Mouse (Mus musculus): ENCODE results near the gene Pdzd8. TPM values are rescaled to one million over a fixed set of nuclear protein-coding genes. Genes with fewer than 3 reads are reported as not detected.

Pdzd8 gene
- polyA plus RNA-seq, 1 experiment from 2014 or later = 8.4 TPM

DNA sequence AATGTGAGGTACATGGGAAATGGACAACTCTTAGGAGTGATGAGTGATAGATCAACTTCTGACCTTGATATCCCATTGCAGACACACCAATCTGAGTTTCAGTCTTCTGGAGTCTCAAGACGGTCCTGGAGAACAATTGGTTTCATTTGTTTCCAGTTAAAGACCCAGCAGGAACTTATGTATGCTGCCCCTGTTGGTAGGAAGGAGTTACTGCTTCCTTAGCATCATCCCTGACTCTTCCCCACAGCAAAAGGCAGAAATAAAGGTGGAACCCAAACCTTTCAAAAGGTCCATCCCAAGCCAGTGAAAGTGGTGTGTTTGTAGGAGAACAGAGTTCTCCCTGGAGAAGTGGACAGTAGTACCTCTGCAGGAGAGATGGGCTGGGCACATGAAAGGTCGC is 30.9 kb upstream of the Pdzd8 start:
- 77% methylated on average over 2 of the region's 2 CpGs for WGBS
- Histone ChIP-seq H3K4me3 (ENCODE audit: low read length) (no peak overlapping the region), H3K4me2 (ENCODE audit: low read length) (no peak overlapping the region), H3K36me3 (ENCODE audit: control insufficient read depth, insufficient read depth, low read length) (no peaks in the 10 kb centered on the region), H3K9me3 (ENCODE audit: control insufficient read depth, low read length) (peaks cover 7% of the 10 kb centered on the region; the same call in 1 of the 2 replicates), H3K27me3 (replicated peaks; ENCODE audit: control insufficient read depth, insufficient read depth, low read length) (no peaks in the 10 kb centered on the region), H3K4me1 (ENCODE audit: control insufficient read depth, insufficient read depth, low read depth, low read length) (no peaks in the 10 kb centered on the region), H3K27ac (ENCODE audit: low read depth, low read length) (no peak overlapping the region), H3K9ac (ENCODE audit: low read depth, low read length) (no peak overlapping the region)
- ATAC-seq = no peak

DNA sequence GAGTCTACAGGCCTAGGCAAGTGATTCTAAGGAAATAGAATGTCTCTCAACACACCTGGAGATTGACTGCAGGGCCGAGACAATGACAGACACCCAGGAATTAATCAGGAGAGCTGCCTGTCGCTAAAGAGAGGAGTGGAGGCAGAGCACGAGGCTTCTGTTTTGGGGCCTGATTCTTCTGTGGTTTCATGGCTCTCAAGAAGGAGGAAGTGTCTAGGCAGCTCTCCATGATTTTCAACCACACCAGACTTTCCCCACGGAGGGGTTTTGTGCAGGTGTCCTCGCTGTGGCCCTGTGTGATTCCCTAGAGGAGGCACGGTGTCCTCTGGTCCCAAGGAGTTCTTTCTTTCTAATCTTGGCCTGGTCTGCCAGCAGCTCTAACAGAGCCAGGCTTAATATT is 29.4 kb upstream of the Pdzd8 start:
- Histone ChIP-seq H3K27me3 (replicated peaks; ENCODE audit: control insufficient read depth, insufficient read depth, low read length) (no peaks in the 10 kb centered on the region), H3K4me1 (ENCODE audit: control insufficient read depth, insufficient read depth, low read depth, low read length) (no peaks in the 10 kb centered on the region)
- WGBS = 92% methylated on average over 6 of the region's 6 CpGs

DNA sequence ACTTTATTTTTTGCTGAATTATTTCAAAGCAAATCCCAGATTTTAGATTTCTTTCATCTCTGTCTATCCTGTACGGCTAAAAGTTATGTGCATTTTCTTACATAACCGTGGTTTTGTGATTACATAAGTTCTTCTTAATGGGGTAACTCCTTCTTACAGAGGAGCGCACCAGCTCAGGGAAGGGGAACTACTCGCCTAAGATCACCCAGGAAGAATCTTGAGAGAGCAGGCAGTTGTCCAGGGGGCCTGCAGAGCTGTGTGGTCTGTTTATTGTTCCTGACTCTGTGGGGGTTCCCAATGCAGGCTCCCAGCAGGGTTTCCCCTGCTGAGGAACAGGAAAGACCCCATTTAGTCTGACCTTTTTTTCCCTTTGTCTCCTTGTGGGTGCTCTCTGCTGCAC is 27.3 kb upstream of the Pdzd8 start:
- H3K4me3 ChIP-seq (ENCODE audit: low read length) = no peak overlapping the region
- no peaks in the 10 kb centered on the region for H3K27me3 ChIP-seq (replicated peaks; ENCODE audit: control insufficient read depth, insufficient read depth, low read length)
- no peaks in the 10 kb centered on the region for H3K4me1 ChIP-seq (ENCODE audit: control insufficient read depth, insufficient read depth, low read depth, low read length)
- no peak overlapping the region for H3K4me2 ChIP-seq (ENCODE audit: low read length)
- H3K9ac ChIP-seq (ENCODE audit: low read depth, low read length) = no peak overlapping the region
- no peak overlapping the region for H3K27ac ChIP-seq (ENCODE audit: low read depth, low read length)
- 73% methylated on average over 4 of the region's 4 CpGs for WGBS
- H3K9me3 ChIP-seq (ENCODE audit: control insufficient read depth, low read length) = peaks cover 7% of the 10 kb centered on the region; the same call in 1 of the 2 replicates
- H3K36me3 ChIP-seq (ENCODE audit: control insufficient read depth, insufficient read depth, low read length) = no peaks in the 10 kb centered on the region
- no peak for ATAC-seq

More for the DNA sequence above, 29.4 kb upstream of the Pdzd8 start:
- Histone ChIP-seq H3K4me2 (ENCODE audit: low read length) (no peak overlapping the region), H3K36me3 (ENCODE audit: control insufficient read depth, insufficient read depth, low read length) (no peaks in the 10 kb centered on the region), H3K9ac (ENCODE audit: low read depth, low read length) (no peak overlapping the region), H3K9me3 (ENCODE audit: control insufficient read depth, low read length) (peaks cover 7% of the 10 kb centered on the region; the same call in 1 of the 2 replicates), H3K27ac (ENCODE audit: low read depth, low read length) (no peak overlapping the region), H3K4me3 (ENCODE audit: low read length) (no peak overlapping the region)
- no peak for ATAC-seq

DNA sequence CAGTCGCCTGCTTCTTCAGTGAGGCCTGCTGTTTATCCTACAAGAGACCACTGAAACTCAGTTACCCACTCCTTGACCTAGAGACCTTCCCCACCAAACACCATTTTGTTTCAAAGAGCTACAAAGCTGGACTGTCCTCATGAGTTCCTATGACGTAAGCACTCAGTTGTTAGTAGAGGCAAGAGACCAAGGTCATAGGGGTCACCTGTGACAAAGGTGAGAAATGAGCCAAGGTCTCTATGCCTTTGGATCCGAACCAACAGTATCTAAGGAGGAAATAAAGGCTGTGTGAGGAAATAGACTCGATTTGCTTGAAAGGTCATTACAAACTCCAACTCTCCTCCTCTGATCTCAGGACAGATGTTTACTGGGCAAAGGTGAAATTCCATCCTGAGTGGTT is 25.4 kb upstream of the Pdzd8 start:
- no peak for ATAC-seq
- no peaks in the 10 kb centered on the region for H3K4me1 ChIP-seq (ENCODE audit: control insufficient read depth, insufficient read depth, low read depth, low read length)
- WGBS = 83% methylated on average over 4 of the region's 4 CpGs
- H3K27ac ChIP-seq (ENCODE audit: low read depth, low read length) = no peak overlapping the region
- no peak overlapping the region for H3K4me2 ChIP-seq (ENCODE audit: low read length)
- H3K4me3 ChIP-seq (ENCODE audit: low read length) = no peak overlapping the region
- peaks cover 7% of the 10 kb centered on the region; the same call in 1 of the 2 replicates for H3K9me3 ChIP-seq (ENCODE audit: control insufficient read depth, low read length)
- H3K9ac ChIP-seq (ENCODE audit: low read depth, low read length) = no peak overlapping the region
- H3K27me3 ChIP-seq (replicated peaks; ENCODE audit: control insufficient read depth, insufficient read depth, low read length) = no peaks in the 10 kb centered on the region
- no peaks in the 10 kb centered on the region for H3K36me3 ChIP-seq (ENCODE audit: control insufficient read depth, insufficient read depth, low read length)

DNA sequence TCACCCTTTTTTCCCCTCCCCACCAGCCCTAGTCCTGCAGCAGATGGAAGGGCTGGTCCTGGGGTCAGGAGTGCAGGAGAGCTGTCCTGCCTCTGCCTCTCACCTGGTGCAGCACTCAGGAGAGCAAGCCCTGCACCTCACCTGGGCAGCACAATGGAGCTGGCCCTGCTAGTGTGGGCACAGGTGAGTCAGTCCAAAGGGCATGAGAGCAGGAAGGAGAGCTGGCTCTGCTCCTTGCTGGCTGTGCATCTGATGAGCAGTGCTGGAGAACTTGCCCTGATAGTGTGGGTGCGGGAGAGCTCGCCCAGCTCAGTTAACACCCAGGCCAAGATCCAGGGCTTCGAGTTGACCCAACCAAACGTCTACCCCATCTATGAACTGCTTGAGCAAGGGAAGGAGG is 22.3 kb upstream of the Pdzd8 start:
- H3K9ac ChIP-seq (ENCODE audit: low read depth, low read length) = no peak overlapping the region
- 80% methylated on average over 4 of the region's 4 CpGs for WGBS
- no peak for ATAC-seq
- no peak overlapping the region for H3K4me2 ChIP-seq (ENCODE audit: low read length)
- H3K9me3 ChIP-seq (ENCODE audit: control insufficient read depth, low read length) = no peaks in the 10 kb centered on the region
- no peak overlapping the region for H3K4me3 ChIP-seq (ENCODE audit: low read length)
- no peaks in the 10 kb centered on the region for H3K4me1 ChIP-seq (ENCODE audit: control insufficient read depth, insufficient read depth, low read depth, low read length)
- H3K27ac ChIP-seq (ENCODE audit: low read depth, low read length) = no peak overlapping the region
- no peaks in the 10 kb centered on the region for H3K27me3 ChIP-seq (replicated peaks; ENCODE audit: control insufficient read depth, insufficient read depth, low read length)
- H3K36me3 ChIP-seq (ENCODE audit: control insufficient read depth, insufficient read depth, low read length) = no peaks in the 10 kb centered on the region

DNA sequence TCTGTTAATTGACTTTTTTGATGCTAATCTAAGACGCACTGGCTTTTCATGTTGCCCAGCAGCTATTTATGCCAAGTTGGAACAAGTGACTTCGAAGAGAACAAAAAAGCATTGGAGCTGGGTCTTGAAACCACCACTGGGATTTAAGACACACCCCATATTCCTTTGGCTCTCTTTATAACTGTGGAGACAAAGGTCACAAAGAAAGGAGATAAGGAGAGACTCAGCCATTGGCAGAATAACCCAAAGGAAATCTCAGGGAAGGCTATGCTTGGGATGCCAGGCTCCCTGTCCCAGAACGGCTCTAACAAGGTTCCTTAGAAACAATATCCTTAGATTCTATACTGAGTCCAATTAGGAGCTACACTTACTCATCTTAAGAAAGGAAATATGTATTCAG is 21.1 kb upstream of the Pdzd8 start:
- 59% methylated on average over 3 of the region's 3 CpGs for whole genome bisulfite sequencing
- ATAC-seq = no peak
- no peak overlapping the region for H3K4me3 ChIP-seq (ENCODE audit: low read length)

DNA sequence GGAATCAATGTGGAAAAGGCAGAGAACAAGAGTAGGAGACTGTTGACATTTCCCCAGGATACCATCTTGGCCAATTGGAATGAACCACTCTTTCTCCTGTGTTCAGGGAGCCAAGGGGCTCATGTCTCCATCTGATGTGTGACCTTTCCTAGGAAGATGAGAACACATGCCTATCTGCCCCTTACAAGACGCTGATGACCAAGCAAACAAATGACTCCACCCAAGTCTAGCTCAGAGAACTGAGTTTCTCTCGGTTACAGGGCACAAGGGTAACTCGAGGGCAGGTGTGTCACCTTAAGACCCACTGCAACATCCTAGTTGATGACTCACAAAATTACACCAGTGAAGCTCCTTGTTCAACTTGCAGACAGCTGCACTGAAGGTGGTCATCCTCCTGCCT is 18.1 kb upstream of the Pdzd8 start:
- no peaks in the 10 kb centered on the region for H3K9me3 ChIP-seq (ENCODE audit: control insufficient read depth, low read length)
- no peak for ATAC-seq
- 88% methylated on average over 3 of the region's 3 CpGs for WGBS

More for the DNA sequence above, 21.1 kb upstream of the Pdzd8 start:
- Histone ChIP-seq H3K9me3 (ENCODE audit: control insufficient read depth, low read length) (no peaks in the 10 kb centered on the region), H3K27ac (ENCODE audit: low read depth, low read length) (no peak overlapping the region), H3K9ac (ENCODE audit: low read depth, low read length) (no peak overlapping the region), H3K4me2 (ENCODE audit: low read length) (no peak overlapping the region), H3K4me1 (ENCODE audit: control insufficient read depth, insufficient read depth, low read depth, low read length) (no peaks in the 10 kb centered on the region), H3K27me3 (replicated peaks; ENCODE audit: control insufficient read depth, insufficient read depth, low read length) (no peaks in the 10 kb centered on the region), H3K36me3 (ENCODE audit: control insufficient read depth, insufficient read depth, low read length) (no peaks in the 10 kb centered on the region)

DNA sequence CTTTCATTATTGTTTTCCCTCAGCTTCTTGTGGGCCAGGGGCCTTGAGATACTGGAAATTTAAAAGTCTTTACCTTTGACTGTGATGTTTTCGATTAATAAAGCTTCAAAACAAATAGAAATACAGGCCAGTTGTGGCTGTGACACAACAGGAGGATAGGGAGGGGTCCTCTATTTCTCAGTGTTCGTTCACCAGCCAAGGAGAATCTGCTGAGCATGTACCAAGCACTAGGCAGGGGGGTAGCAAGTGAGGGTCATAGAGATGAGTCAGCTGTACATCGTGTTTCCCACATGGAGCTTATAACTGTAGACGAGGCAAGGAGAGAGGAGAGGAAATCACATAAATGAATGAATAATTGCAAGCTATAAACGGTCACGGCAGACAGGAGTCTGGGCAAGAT is 17.1 kb upstream of the Pdzd8 start:
- Histone ChIP-seq H3K27ac (ENCODE audit: low read depth, low read length) (no peak overlapping the region), H3K27me3 (replicated peaks; ENCODE audit: control insufficient read depth, insufficient read depth, low read length) (no peaks in the 10 kb centered on the region), H3K9me3 (ENCODE audit: control insufficient read depth, low read length) (no peaks in the 10 kb centered on the region), H3K4me3 (ENCODE audit: low read length) (no peak overlapping the region), H3K36me3 (ENCODE audit: control insufficient read depth, insufficient read depth, low read length) (no peaks in the 10 kb centered on the region), H3K9ac (ENCODE audit: low read depth, low read length) (no peak overlapping the region), H3K4me2 (ENCODE audit: low read length) (no peak overlapping the region), H3K4me1 (ENCODE audit: control insufficient read depth, insufficient read depth, low read depth, low read length) (no peaks in the 10 kb centered on the region)
- WGBS = 78% methylated on average over 6 of the region's 6 CpGs
- no peak for ATAC-seq

More for the DNA sequence above, 18.1 kb upstream of the Pdzd8 start:
- no peaks in the 10 kb centered on the region for H3K36me3 ChIP-seq (ENCODE audit: control insufficient read depth, insufficient read depth, low read length)
- no peak overlapping the region for H3K4me2 ChIP-seq (ENCODE audit: low read length)
- H3K9ac ChIP-seq (ENCODE audit: low read depth, low read length) = no peak overlapping the region
- H3K27me3 ChIP-seq (replicated peaks; ENCODE audit: control insufficient read depth, insufficient read depth, low read length) = no peaks in the 10 kb centered on the region
- H3K4me3 ChIP-seq (ENCODE audit: low read length) = no peak overlapping the region
- no peaks in the 10 kb centered on the region for H3K4me1 ChIP-seq (ENCODE audit: control insufficient read depth, insufficient read depth, low read depth, low read length)
- no peak overlapping the region for H3K27ac ChIP-seq (ENCODE audit: low read depth, low read length)

DNA sequence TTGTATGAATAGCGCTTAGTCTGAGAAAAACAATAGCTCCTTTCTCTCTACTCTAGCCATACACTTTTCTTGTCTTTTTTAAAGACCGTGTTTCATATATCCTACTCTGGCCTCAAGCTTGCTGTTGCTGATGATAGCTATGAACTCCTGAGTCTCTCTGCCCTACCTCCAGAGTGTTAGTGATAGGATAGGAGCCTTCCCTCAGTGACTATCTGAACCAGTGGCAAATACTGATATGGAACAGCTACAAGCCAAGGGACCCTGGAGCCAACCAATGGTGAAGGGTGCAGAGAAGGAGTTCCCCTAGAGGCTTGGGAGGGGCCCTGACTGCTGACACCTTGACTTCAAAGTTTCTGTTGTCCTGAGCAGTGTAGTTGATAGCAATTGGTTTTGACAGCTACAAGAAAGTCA is 14.9 kb upstream of the Pdzd8 start:
- H3K27me3 ChIP-seq (replicated peaks; ENCODE audit: control insufficient read depth, insufficient read depth, low read length) = no peaks in the 10 kb centered on the region
- H3K27ac ChIP-seq (ENCODE audit: low read depth, low read length) = no peak overlapping the region
- H3K4me1 ChIP-seq (ENCODE audit: control insufficient read depth, insufficient read depth, low read depth, low read length) = no peaks in the 10 kb centered on the region
- H3K36me3 ChIP-seq (ENCODE audit: control insufficient read depth, insufficient read depth, low read length) = no peaks in the 10 kb centered on the region
- H3K9me3 ChIP-seq (ENCODE audit: control insufficient read depth, low read length) = no peaks in the 10 kb centered on the region
- H3K4me2 ChIP-seq (ENCODE audit: low read length) = no peak overlapping the region
- WGBS = 40% methylated on average over 2 of the region's 2 CpGs
- no peak for ATAC-seq
- H3K9ac ChIP-seq (ENCODE audit: low read depth, low read length) = no peak overlapping the region
- H3K4me3 ChIP-seq (ENCODE audit: low read length) = no peak overlapping the region

DNA sequence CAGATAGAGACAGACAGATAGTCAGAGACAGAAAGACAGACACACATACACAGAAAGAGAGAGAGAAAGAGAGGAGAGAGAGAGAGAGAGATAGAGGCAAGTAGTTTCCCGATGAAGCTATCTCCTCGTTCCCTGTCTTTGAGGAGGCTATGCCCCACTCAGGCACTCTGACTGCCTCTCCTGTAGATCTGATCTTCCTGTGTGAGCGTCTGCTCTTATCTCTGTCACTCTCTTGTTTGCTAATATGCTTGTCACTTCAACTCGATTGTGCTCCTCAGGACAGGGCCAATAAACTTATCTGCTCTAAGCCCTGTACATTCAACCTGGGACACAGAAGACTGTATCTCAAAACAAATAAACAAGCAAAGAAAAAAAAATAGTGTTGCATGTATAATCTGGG is 13.6 kb upstream of the Pdzd8 start:
- H3K36me3 ChIP-seq (ENCODE audit: control insufficient read depth, insufficient read depth, low read length) = no peaks in the 10 kb centered on the region
- no peak for ATAC-seq
- no peak overlapping the region for H3K27ac ChIP-seq (ENCODE audit: low read depth, low read length)
- H3K9me3 ChIP-seq (ENCODE audit: control insufficient read depth, low read length) = no peaks in the 10 kb centered on the region
- H3K27me3 ChIP-seq (replicated peaks; ENCODE audit: control insufficient read depth, insufficient read depth, low read length) = no peaks in the 10 kb centered on the region
- no peak overlapping the region for H3K4me3 ChIP-seq (ENCODE audit: low read length)
- no peak overlapping the region for H3K4me2 ChIP-seq (ENCODE audit: low read length)
- WGBS = 78% methylated on average over 4 of the region's 4 CpGs
- no peak overlapping the region for H3K9ac ChIP-seq (ENCODE audit: low read depth, low read length)
- no peaks in the 10 kb centered on the region for H3K4me1 ChIP-seq (ENCODE audit: control insufficient read depth, insufficient read depth, low read depth, low read length)

All from hindbrain, embryonic 16.5 days (tissue).